Mouse (Mus musculus) common myeloid progenitor, adult 5-6 weeks (primary cell): ENCODE measurements around the gene 4933407L21Rik. TPM values are rescaled to one million over a fixed set of nuclear protein-coding genes. Genes with fewer than 3 reads are reported as not detected.

Experiments
- ATAC-seq: replicated peaks from 2 replicates; pipeline ENCODE4 v1.8.0; 2016; ENCODE audit warnings: low read depth, mild to moderate bottlenecking, moderate TSS enrichment, inconsistent platforms; ENCODE audit not compliant: poor library complexity, severe bottlenecking
- total RNA-seq: library from RNA; stranded (forward); fragments of 200-1000, 187-1606 nt; gene quantifications from 2 replicates; pipeline ENCODE4 v1.2.3, GENCODE M21; 2017

The 4933407L21Rik gene
- not detected in 2 replicates for total RNA-seq

DNA sequence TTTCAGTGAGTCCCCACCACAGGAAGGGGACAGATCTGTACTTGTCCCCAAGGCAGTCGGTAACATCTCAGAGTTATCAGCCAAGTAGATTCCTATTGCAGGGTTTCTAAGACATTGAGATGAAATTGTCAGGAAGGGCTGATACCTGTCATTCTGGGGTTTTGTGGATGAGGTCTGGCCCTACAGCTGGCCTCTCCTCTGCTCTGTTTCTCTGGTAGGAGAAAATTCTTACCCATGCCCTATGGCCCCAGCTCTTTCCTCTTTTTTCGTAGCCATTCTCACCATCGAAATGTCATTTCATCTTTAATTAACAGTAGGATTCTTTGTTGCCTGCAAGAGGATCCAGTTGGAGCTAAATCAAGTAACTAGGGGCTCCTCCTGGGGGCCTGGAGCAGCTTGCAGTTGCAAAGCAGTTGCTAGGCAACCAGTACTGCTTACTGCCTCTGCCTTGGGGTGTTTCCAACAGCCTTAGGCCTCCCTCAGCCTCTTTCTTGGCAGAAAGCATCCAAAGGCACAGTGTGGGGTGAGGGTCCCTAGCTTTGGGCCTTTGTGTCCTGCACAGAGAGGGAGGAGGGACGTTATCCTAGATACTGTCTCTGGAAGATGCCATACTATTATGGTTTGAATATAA is at the start of gene 4933407L21Rik:
4933407L21Rik (plus strand) TSS at position 427 of the 631 bp plus-strand sequence.
- no peak for ATAC-seq

DNA sequence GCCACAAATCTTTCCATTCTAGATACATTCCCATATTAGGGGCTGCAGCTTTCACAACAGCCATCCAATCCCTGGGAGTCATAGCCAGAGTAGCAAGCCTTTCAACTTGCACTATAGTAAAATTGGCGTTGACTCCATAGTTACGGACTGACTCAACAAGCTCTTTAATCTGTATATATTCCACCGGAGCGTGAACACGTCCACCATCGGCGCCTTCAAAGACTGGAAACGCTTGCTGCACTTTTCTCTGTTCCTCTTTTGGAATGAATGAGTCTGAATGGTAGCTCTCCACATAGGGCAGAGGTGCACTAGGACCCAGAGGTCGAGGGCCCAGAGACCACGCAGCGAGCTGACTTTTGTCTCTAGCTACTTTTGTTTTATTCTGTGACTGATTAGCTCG is 46.3 kb upstream of the 4933407L21Rik start:
- ATAC-seq, result no peak

DNA sequence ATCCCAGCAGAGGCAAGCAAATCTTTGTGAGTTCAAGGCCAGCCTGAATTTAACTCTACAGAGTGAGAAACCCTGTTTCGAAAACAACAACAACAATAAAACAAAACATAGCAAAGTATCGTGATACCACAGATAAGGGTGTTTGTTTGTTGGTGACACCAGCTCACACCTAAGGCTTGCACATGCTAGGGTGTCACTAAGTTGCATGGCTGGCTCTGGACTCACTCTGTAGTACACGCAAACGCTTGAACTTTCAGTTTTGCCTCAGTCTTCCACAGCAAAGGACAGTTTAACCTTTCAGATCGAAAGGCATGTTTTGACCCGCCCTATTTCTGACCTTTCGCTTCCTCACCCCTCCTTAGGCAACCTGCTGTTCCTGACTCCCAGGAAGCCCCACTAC is 41.1 kb upstream of the 4933407L21Rik start:
- ATAC-seq, result no peak

DNA sequence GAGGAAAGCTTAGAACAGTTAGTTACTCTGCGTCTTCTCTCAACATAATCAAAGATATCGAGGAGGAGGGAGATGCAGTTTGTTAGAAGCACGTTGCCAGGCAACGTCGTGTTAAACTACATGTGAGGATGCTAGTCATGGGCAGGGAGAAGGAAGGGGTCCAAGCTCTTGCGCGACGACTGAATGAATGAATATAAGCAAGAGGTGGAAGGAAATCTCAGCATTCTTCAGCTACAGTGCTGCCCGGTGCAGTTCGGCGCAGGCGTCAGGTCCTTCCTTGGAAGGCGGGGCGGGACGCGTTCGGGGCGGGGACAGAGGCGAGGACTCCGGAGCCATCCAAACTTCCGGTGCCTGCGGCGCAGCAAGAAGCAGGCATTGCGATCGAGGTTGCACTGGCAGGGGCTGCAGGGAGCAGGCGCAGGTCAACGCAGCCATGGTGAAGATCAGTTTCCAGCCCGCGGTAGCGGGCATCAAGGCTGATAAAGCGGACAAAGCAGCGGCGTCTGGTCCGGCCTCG is 34.0 kb upstream of the 4933407L21Rik start, which contains the start of gene Itm2c:
Itm2c (plus strand) TSS at position 51 of the 517 bp plus-strand sequence.
- peak; percentile 62 for ATAC-seq

DNA sequence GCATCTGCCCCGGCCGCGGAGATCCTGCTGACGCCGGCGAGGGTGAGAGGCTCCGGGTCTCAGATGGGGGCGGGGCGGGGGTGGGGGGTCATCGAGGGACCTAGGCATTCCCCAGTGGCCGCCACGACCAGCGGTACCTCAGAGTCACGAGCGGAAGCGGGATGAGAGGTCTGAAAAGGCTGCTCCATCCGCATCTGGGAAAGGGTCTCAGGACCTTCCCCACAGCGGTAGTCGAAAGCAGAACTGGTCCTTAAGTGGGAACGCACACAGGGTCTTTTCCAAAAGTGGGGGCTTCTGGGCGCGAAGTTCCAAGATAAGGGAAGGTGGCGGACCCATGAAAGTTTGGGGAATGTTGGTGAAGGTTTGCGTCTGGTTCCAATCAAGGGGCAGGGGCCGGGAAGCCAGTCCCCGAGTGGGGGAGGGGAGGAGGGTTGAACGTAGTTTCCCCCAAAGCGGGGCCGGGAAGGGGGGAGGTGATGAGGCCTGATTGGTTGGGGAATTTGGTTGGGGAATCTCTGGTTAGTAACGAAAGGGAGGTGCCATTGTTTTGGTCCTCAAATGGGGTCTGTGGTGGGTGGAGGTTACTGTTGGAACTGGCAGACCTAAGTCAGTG is 33.4 kb upstream of the 4933407L21Rik start:
- no peak; the same call in 1 of the 2 replicates for ATAC-seq

DNA sequence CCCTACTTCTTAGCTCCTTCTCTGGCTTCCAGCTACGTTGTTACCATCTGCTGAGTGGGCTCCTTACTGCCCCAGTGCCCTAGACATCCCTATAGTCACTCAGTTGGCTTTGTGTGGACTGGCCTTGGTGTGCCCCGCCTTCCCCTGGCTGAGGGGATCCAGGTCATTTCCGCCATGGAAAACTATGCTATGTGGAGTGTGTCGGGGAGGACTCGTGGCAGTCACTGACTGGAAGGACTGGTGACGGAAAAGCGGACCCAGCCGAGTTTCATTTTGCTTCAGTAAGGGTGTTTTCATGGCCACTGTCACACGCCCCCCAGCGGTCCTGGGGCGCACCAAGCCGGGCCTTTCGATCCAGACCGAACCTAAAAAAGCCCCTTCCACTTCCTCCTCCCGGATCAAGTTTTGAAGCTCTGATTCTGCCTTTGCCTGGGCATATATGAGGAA is 32.9 kb upstream of the 4933407L21Rik start:
- peak; percentile 66 for ATAC-seq

DNA sequence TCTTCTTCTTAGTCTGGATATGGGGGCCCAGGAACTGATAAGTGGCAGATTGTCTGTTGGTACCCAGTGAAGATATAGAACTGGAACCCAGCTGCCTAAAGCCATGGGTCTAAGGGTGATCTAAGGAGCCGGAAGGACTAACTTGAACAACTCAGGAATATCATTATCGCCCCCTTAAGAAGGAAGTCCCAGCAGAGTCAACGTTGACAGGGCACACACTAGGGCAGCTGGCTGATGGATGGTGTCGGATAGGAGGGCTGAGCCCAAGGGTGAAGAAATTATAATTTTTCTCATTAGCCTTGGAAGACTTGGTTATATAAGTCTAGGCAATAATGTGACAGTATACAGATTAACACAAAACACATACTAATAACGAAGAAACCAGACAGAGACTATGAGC is 32.2 kb upstream of the 4933407L21Rik start:
- no peak for ATAC-seq

DNA sequence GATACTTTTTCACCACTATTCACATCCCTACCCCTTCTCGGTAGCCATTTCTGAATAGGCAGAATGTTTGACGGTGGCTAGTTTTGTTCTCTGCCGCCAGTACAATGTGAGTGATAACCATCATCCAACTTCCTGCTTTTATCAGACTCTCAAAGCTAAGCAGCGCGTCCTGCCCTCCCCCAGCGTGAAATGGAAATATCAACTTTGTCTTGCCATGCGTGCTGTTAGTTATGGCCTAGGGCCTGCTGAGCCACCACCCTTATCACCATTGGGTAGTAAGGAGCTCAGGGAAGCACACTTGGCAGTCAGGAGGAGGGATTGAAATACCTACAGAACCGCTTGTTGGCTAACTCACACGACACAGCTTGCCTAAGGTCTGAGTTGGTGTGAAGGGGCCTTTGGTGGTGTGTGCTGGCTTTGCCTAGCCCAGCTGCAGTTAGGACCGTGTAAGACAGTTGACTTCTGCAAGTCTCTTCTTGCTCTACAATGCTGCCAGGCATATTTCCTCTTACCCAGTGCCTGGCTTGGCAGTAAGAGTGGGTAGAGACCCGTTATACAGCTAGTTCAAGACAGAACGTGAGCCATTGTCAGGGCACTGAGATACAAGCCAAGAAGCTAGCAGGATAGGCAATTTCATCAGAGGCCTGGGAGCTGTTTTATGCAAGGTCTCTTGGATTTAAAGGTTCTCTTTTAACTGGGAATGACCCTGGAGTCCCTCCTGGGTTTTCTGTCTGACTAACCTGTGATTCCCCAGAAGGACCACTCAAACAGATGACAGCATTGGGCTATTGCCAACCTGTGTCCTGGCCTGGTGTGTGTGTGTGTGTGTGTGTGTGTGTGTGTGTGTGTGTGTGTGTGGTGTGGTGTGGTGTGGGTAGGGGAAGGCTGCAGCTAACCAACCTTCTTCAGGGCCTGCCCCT is 31.2 kb upstream of the 4933407L21Rik start:
- peak; percentile 23 for ATAC-seq

DNA sequence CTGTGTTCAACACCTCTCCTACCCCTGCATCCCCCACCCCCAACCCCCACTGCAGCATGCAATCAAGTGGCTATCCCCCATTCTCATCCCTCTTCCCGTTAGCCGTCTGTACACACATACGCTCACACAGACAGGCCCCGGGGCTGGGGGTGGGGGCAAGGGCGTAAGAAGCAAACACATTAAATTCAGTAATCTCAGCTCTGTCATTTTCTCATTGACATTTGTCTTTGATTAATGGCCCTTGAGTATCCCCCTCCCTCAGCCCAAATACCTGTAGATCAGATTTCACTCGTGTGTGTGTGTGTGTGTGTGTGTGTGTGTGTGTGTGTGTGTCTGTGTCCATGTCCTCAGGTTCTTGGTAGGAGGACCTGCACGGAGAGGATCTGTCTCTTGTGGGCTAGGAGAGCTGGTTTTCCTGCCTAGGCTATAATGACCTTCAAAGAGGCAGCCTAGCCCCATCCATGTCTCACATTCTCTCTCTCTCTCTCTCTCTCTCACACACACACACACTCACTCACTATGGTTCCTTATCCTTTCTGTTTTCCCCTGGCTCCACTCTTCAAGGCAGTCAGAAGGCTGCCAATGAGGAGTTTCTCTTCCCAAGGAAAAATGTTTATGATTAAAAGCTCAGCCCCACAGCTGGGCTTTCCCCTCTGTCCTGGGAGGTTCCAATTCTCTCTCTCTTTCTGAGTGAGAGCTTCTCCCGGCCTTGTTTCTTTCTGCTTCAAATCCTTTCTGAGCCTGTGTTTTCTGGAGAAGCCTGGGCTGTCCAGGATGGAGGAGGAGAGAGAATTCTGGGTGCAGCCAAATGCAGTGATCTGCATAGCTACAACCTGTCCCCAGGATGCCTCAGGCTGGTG is 30.2 kb upstream of the 4933407L21Rik start:
- no peak for ATAC-seq

DNA sequence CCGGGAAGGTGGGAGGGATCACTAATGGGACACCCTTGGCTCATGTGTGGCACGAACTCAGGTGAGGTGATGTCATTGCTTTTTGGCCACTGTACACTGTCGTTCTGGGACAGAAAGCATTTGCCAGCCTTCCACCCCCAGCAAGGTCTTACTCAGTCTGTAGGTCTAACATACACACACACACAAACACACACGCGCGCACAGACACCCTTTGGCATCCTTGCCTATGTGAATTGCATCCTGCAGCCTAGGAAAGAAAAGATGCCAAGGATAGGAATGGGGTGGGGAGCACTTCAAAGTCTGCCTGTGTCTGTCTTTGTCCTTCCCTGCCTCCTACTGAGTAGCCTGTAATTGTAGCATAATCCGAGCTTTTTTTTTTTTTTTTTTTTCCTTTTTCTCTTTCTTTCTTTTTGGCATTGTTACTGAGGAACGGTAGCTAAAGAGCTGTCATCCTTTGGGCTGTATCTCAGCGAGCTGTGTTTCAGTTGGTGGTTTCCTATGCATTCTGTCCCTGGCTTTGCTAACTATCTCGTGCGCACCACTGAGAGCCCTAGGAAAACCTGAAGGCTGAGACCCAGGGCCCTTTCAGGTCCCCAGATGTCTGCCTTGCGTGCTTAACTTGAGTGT is 29.4 kb upstream of the 4933407L21Rik start:
- ATAC-seq, result no peak

DNA sequence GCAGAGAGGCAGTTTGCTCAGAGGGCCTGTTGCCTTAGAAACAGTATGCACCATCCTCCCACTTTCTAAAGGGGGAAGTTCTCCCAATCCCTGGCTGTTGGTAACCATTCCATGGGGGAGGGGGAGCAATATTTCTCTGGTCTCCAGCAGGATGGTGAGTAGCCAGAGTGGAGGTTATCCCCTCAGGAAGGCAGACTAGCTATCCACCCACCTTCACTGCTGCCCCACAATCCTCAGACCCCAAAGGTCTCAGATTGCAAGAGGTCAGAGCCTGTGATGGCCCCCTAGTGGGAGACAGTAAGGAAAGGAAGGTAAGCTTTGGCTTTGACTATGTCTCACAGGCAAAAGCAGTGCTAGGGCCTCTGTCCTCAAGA is 28.9 kb upstream of the 4933407L21Rik start:
- no peak for ATAC-seq

DNA sequence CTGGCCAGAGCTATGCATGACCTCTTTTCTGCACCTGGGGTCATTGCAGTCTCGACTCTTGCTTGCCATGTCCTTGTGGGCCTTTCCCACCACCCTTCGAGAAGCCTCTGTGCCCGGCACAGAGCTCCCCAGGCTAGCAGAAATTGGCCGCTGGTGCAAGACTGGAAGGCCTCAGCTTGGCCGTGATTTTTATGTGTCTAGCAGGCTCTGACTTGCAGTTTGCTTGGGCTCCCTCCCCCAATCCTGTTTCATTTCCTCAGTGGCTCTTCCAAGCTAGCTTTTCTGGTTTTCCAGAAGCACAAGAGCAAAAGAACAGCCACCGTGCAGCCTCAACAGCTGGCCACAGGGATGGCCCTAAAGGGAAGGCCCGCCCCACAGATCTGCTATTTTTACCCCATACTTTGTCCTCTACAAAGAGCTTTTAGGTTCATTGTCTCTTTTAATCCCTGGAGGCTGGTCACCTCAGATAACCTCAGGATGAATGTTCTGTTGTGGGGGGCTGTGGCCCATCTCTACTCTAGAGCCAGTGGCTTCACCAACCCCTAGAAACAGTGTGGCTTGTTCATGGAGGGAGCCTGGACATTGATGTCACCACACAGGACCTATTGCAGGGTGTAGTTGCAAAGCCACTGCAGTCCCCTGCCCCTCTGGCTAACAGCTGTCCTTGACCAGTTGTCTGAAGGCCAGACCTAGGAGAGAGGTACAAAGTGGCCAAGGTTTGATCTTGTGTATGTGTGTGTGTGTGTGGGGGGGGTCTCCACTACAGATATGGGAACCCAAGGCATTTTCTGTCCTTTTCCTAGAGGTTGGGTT is 27.6 kb upstream of the 4933407L21Rik start:
- no peak for ATAC-seq

DNA sequence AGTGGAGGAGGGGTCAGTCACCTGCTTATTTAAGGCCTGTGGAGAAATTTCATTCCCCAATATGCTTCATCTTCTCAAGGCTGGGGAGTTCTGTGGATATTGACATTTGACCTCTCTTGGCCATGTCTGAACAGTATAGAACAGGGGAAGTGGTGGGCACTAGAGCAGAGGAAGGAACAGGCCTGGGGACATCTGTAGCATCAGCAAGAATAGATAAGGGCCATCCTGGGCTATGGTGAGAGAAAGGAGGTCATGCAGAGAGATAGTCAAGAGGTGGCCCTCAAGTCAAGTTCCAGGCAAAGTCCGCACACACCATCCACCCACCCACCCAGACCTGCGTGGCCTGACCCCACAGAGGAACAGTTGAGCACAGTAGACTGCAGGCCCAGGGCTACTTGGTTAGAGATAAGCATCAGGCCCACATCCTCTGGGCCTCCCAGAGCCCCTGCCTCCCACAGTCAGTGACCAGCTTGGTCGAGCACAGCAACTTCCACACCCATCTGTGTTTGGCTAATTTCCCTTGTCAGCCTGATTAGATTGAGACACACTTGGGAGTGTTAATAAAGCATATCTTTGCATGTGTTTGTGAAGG is 26.7 kb upstream of the 4933407L21Rik start:
- peak; percentile 30; the same call in 1 of the 2 replicates for ATAC-seq

DNA sequence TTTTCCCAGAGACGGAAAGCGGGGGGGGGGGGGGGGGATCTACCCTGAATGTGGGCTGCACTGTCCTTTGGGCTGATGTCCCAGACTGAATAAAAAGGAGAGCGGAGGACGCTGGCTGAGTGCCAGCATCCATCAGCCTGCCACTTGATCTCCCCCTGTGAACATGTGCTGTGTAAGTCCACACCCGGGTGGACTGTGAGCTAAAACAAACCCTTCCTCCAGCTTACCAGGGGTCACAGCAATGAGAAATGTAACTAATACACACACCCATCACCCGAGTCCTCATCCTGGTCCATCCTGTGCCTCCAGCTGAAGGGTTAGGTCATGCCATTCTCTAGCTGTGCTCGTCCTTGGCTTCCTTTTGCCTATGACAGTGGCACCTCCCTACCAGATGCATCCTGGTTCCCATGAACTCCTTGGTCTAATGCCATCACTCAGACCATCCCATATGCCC is 26.1 kb upstream of the 4933407L21Rik start:
- no peak for ATAC-seq

DNA sequence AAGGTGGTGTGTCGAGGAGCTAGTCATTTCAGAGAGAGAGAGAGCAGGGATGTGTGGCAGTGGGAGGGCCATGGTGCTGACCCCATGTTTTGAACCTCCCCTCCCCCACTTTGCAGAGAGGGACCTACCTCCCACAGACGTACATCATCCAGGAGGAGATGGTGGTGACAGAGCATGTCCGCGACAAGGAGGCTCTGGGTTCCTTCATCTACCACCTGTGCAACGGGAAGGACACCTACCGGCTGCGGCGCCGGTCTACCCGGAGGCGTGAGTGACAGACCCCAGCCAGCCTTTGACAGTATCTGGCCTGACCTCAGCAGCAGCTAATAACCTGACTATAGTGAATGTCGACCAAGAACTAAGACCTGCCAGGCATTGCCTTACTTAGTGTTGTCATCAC is 21.4 kb upstream of the 4933407L21Rik start:
- ATAC-seq, result no peak

DNA sequence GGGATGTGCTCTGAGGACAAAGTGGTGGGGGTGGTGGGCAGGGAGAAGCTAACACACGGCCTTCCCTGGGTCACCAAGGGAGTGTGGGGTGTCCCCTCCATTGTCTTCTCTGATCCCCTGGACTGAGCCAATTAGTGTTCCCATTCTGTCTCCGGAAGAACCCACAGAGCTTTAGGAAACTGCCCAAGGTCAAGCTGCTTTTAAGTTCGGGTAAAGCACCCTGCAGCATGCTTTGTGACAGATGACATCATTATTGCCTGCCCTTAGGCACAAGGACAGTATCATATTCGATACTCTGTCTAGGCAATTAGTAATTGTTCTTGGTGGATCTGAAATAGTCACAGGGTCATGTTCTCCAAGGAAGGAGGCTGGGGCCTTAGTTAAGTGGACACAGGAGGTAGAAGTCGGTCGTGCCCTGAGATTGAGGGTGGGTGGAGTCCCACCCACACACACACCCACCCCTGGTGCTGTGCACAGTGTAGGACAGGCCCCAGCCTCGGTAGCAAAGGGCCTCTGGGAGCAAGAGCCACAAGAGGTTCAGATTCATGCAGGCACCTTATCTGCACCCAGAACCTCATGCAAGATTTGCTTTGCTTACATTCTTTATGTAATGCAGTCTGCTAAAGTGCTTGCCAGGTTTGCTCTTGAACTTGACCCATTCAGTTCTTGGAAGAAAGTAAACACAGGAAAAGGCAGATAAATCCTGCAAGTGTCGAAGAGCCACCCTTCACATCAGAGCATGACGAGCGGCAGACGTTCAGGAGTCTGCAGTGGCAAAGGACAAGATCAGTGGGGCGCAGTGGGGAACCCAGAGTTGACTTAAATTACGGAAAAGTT is 19.3 kb upstream of the 4933407L21Rik start:
- ATAC-seq, result no peak
